Mouse (Mus musculus): ENCODE measurements around the gene Kcna4.

- TF ChIP-seq CTCF (IDR thresholded peaks at IDR 0.05; ENCODE audit: low read depth, low read length) (no peak), POLR2A (IDR thresholded peaks at IDR 0.05; ENCODE audit: insufficient read depth, low read length) (no peak), EP300 (IDR thresholded peaks at IDR 0.05; ENCODE audit: insufficient read depth, low read depth, low read length) (no peak)
Observed at GRCm38 (mm10) chr2:107345299-107345698, 54.9 kb downstream of the Kcna4 start.
